Mouse (Mus musculus): ENCODE data around the gene Rars. TPM values are rescaled to one million over a fixed set of nuclear protein-coding genes. Genes with fewer than 3 reads are reported as not detected.

Rars gene
- total and polyA plus RNA-seq, 3 experiments = 169 to 338 (median 280) TPM

GRCm38 (mm10) chr11:35838345-35839338 lies 4.3 kb upstream of the Rars start:
- dilution Hi-C loops (cut with MboI; ENCODE audit: extremely low pct_ligation_motif_present, extremely low pct_unique_long_range_greater_than_20kb, low sequenced_read_pairs) = no loop called here
- H3K27ac ChIP-seq (ENCODE audit: insufficient read depth, low read depth) = no peak overlapping the region

DNA sequence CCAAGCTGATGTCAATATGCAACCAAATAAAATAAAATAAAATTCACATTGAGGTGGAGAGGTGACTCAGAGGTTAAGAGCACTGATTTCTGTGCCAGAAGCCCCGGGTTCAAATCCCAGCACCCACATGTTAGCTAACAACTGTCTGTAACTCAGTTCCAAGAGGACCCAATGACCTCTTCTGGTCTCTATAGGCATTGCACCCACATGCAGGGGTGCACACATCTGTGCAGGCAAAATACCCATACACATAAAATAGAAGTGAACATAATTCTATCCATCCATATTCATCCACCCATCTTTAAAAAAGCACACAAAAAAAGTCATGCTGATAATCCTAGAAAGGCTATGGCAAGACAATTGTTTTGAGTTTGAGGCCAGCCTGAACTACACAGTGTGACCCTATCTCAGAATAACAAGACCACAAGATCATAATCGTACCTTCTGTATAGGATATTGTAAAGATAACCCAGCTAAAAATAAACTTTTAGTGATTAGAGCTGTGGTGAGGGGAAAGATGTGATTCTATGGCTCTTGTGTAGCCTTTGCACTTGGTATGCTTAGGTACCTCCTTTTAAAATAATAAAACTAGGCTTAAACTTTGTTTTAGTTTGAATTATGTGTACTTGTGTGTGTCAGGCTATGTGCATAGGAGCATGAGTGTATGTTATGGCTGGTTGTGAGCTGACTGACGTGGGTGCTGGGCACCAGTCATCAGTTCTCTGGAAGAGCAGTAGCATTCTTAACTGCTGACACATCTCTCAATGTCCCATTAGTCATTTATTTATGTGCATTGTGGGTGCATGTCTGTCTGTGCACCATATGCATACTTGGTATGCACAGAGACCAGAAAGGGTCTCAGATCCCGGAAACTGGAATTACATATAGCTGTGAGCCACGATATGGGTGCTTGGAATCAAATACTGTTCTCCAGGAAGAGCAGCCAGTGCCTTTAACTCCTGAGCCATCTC lies 3.1 kb upstream of the Rars start:
- peaks cover 17% of the 10 kb centered on the region for H3K79me2 ChIP-seq (replicated peaks; ENCODE audit: control insufficient read depth, extremely low read depth, insufficient read depth, poor library complexity, severe bottlenecking)
- no peak for DNase-seq (ENCODE audit: extremely low read depth)
- TF ChIP-seq ZKSCAN1 (IDR thresholded peaks at IDR 0.05; ENCODE audit: borderline replicate concordance, low read depth, low read length) (no peak), CTCF (conservative IDR thresholded peaks at IDR 0.05 in 1 of 2, IDR thresholded peaks at IDR 0.05 in 1 of 2; ENCODE audit: low read depth in 2 of 2, low read length in 2 of 2) (peak in 1 of 2 experiments; percentile 30; a peak in 2 of 4 replicates)
- no peaks in the 10 kb centered on the region for H3K27me3 ChIP-seq (replicated peaks)
- no peak overlapping the region for H3K27ac ChIP-seq (ENCODE audit: insufficient read depth, low read depth)
- 0 out of 2 replicates have a peak overlapping the region, but pooled peaks have one; percentile 30 for H3K9ac ChIP-seq (ENCODE audit: insufficient read depth, low read depth)
- no peak overlapping the region for H3K4me3 ChIP-seq (replicated peaks in 1 of 3; ENCODE audit: low read depth in 2 of 3, low read length in 2 of 3, poor library complexity in 1 of 3)
- H3K36me3 ChIP-seq (replicated peaks in 1 of 2; ENCODE audit: control insufficient read depth in 1 of 2, insufficient read depth in 1 of 2, low read length in 1 of 2) = peaks cover under 1 to 29% of the 10 kb centered on the region in 2 experiments
- peak overlapping the region; percentile 39 for H3K4me2 ChIP-seq (ENCODE audit: insufficient read depth, low read depth, poor library complexity, severe bottlenecking)
- in situ Hi-C loops (cut with MboI; ENCODE audit: low pct_ligation_motif_present, low pct_unique_long_range_greater_than_20kb, low sequenced_read_pairs) = loop anchor here (25.0 kb wide), 1 partner anchor 1000 kb away; the partner anchor contains the start of gene Spdl1
- dilution Hi-C loops (cut with MboI; ENCODE audit: extremely low pct_ligation_motif_present, extremely low pct_unique_long_range_greater_than_20kb, low sequenced_read_pairs) = no loop called here
- H3K9me3 ChIP-seq (replicated peaks; ENCODE audit: low read length) = no peaks in the 10 kb centered on the region
- H3K4me1 ChIP-seq (ENCODE audit: control insufficient read depth in 1 of 2, insufficient read depth in 2 of 2) = peaks cover 10 to 35% of the 10 kb centered on the region in 2 experiments

More at GRCm38 (mm10) chr11:35838345-35839338, 4.3 kb upstream of the Rars start:
- DNase-seq (ENCODE audit: extremely low read depth) = peak; percentile 95
- H3K4me1 ChIP-seq (ENCODE audit: control insufficient read depth in 1 of 2, insufficient read depth in 2 of 2) = peaks cover 10 to 27% of the 10 kb centered on the region in 2 experiments
- no peaks in the 10 kb centered on the region for H3K27me3 ChIP-seq (replicated peaks)
- H3K4me3 ChIP-seq (replicated peaks in 1 of 3; ENCODE audit: low read depth in 2 of 3, low read length in 2 of 3, poor library complexity in 1 of 3) = peak overlapping the region in 2 of 3 experiments; percentile 28 to 30
- no peaks in the 10 kb centered on the region for H3K9me3 ChIP-seq (replicated peaks; ENCODE audit: low read length)
- H3K9ac ChIP-seq (ENCODE audit: insufficient read depth, low read depth) = peak overlapping the region; percentile 50
- peaks cover 0 to 25% of the 10 kb centered on the region in 2 experiments for H3K36me3 ChIP-seq (replicated peaks in 1 of 2; ENCODE audit: control insufficient read depth in 1 of 2, insufficient read depth in 1 of 2, low read length in 1 of 2)
- peak overlapping the region; percentile 60 for H3K4me2 ChIP-seq (ENCODE audit: insufficient read depth, low read depth, poor library complexity, severe bottlenecking)
- TF ChIP-seq SIN3A (IDR thresholded peaks at IDR 0.05; ENCODE audit: low read length) (no peak), MAX (IDR thresholded peaks at IDR 0.05; ENCODE audit: low read length) (peak; percentile 99), USF1 (IDR thresholded peaks at IDR 0.05; ENCODE audit: low read depth, low read length) (peak; percentile 98), POLR2A (IDR thresholded peaks at IDR 0.05; ENCODE audit: low read depth, low read length) (peak; percentile 82), HCFC1 (IDR thresholded peaks at IDR 0.05; ENCODE audit: low read depth, low read length) (peak; percentile 65), MEF2A (IDR thresholded peaks at IDR 0.05; ENCODE audit: borderline replicate concordance, low read depth, low read length) (no peak), JUND (conservative IDR thresholded peaks at IDR 0.05; ENCODE audit: low read depth, low read length) (no peak), TCF12 (IDR thresholded peaks at IDR 0.05; ENCODE audit: low read depth, low read length) (peak; percentile 79), ZMIZ1 (IDR thresholded peaks at IDR 0.05; ENCODE audit: low read depth, low read length) (no peak), ZNF384 (IDR thresholded peaks at IDR 0.05; ENCODE audit: low read depth, low read length) (peak; percentile 63), USF2 (conservative IDR thresholded peaks at IDR 0.05; ENCODE audit: low read depth, low read length) (peak; percentile 97), ELF1 (IDR thresholded peaks at IDR 0.05; ENCODE audit: low read depth, low read length) (peak; percentile 93), RAD21 (IDR thresholded peaks at IDR 0.05; ENCODE audit: low read depth, low read length) (no peak), E2F4 (IDR thresholded peaks at IDR 0.05; ENCODE audit: insufficient replicate concordance, low read depth, low read length) (no peak), MXI1 (IDR thresholded peaks at IDR 0.05; ENCODE audit: low read depth, low read length) (0 out of 2 replicates have a peak, but pooled peaks have one; percentile 46), BHLHE40 (IDR thresholded peaks at IDR 0.05; ENCODE audit: low read depth, low read length) (peak; percentile 93), NELFE (IDR thresholded peaks at IDR 0.05; ENCODE audit: low read depth, low read length) (peak; percentile 67), NRF1 (IDR thresholded peaks at IDR 0.05; ENCODE audit: low read depth, low read length) (peak; percentile 53; the same call in 1 of the 2 replicates), GABPA (IDR thresholded peaks at IDR 0.05; ENCODE audit: insufficient replicate concordance, low read depth, low read length) (no peak), MYC (IDR thresholded peaks at IDR 0.05; ENCODE audit: low read depth, low read length) (peak; percentile 64; the same call in 1 of the 2 replicates)
- H3K79me2 ChIP-seq (replicated peaks; ENCODE audit: control insufficient read depth, extremely low read depth, insufficient read depth, poor library complexity, severe bottlenecking) = peaks cover 6% of the 10 kb centered on the region
- in situ Hi-C loops (cut with MboI; ENCODE audit: low pct_ligation_motif_present, low pct_unique_long_range_greater_than_20kb, low sequenced_read_pairs) = loop anchor here (25.0 kb wide), 1 partner anchor 1001 kb away; the partner anchor contains the start of gene Spdl1
